Mouse (Mus musculus): ENCODE measurements around the gene Spn.

GRCm38 (mm10) chr7:127088083-127088482 is 49.5 kb downstream of the Spn start:
- TF ChIP-seq CTCF (IDR thresholded peaks at IDR 0.05; ENCODE audit: borderline replicate concordance, extremely low read depth, insufficient read depth, insufficient read length), result no peak
- TF ChIP-seq POLR2A (IDR thresholded peaks at IDR 0.05; ENCODE audit: borderline replicate concordance, extremely low read depth, insufficient read depth, insufficient read length, poor library complexity, severe bottlenecking), result no peak
